Mouse (Mus musculus) small intestine, adult 2 months (tissue): ENCODE results near the gene Pi4k2b.

Experiments used
- CTCF ChIP-seq: fragments of 200-500 bp; IDR thresholded peaks from 2 replicates; pipeline ENCODE4 v1.5.1; 2012; ENCODE audit warnings: low read depth, mild to moderate bottlenecking, control low read depth, inconsistent platforms, low read length, moderate library complexity, mixed read lengths; ENCODE audit not compliant: insufficient replicate concordance, insufficient read length; ENCODE audit errors: extremely low read depth
- POLR2A ChIP-seq: fragments of 200-500 bp; IDR thresholded peaks from 2 replicates; pipeline ENCODE4 v1.6.1; 2012; ENCODE audit warnings: low read depth, mild to moderate bottlenecking, control low read depth, inconsistent platforms, low read length, moderate library complexity

DNA sequence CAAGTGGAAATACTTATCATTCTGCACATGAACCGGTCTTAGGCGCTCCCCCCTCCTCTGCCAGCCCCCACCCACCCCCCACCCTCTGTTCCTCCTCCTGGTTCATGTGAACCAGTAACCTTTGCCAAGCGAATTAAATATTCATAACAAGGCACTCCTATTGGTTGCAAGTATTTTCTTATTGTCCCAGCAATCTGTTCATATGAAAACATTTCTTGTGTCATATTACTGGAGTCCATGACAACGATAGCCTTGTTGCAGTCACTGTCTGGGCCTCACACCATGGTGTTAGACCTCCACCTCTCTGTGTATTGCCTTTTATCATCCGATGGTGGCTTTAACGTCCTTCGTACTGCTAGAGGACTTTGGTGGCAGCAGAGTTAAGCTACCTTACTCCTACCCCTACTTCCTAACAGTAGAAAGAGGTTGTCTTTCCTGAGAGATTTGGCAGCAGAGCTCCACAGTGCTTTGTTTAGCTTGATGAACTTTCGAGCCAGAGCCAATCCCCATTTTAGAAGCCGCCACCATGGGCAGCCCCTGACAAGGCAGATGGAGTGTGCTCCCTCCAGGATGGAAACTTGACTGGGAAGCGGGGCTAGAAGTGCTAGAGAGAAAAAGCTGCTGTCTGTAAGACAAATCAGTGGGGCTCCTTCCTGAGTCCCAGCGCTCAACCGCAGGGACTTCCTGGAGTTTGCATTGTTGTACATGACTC is 58.1 kb downstream of the Pi4k2b start:
- TF ChIP-seq CTCF = no peak
- no peak for TF ChIP-seq POLR2A
